Mouse (Mus musculus): ENCODE measurements around the gene Slc44a3. TPM values are rescaled to one million over a fixed set of nuclear protein-coding genes. Genes with fewer than 3 reads are reported as not detected.

Gene Slc44a3
- polyA plus RNA-seq, 1 experiment from 2014 or later: 6.2 TPM

GRCm38 (mm10) chr3:121435296-121435695 lies 96.9 kb downstream of the Slc44a3 start:
- no peaks in the 10 kb centered on the region for H3K27me3 ChIP-seq
- H3K9me3 ChIP-seq (replicated peaks): no peaks in the 10 kb centered on the region
- H3K9ac ChIP-seq: no peak overlapping the region
- WGBS: 58% methylated on average over 5 of the region's 5 CpGs
- ATAC-seq (ENCODE audit: insufficient number of reproducible peaks, low FRiP score, low TSS enrichment, low read depth): no peak
- no peak overlapping the region for H3K4me3 ChIP-seq (replicated peaks)
- H3K4me1 ChIP-seq: peaks cover 85% of the 10 kb centered on the region
- no peaks in the 10 kb centered on the region for H3K36me3 ChIP-seq
- H3K27ac ChIP-seq (replicated peaks): no peak overlapping the region
- H3K4me2 ChIP-seq (replicated peaks): no peak overlapping the region

DNA sequence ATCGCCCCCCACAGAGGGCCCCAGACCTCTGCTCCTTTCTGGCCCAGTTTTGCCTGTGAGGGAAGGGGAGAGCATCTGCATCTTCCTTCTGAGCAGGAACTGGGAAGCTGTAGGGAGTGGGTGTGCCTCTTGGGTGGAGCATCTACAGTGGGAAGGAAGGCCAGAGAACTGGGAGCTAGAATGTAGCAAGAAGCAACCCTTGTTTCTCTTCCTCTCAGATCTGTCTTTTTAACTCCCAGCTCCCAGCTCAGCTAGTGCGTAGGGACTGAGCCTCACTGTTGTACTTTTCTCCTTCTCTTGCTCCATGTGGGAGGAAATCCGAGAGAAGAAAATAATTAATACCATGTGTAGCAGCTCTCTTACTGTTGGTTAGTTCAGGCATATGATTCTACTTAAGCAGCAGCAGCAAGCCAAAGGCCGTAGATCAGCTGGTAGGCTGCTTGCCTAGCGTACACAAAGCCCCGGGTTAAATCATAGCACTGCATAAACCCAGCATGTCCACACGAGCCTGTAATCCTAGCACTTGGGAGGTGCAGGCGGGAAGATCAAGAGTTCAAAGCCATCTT lies 98.2 kb downstream of the Slc44a3 start:
- H3K27ac ChIP-seq (replicated peaks): peak overlapping the region; percentile 96
- ATAC-seq (ENCODE audit: insufficient number of reproducible peaks, low FRiP score, low TSS enrichment, low read depth): peak; percentile 86
- 9% methylated on average over 8 of the region's 8 CpGs for WGBS
- H3K4me3 ChIP-seq (replicated peaks): peak overlapping the region; percentile 14; the same call in 1 of the 2 replicates
- H3K9ac ChIP-seq: 0 out of 2 replicates have a peak overlapping the region, but pooled peaks have one; percentile 4
- no peaks in the 10 kb centered on the region for H3K27me3 ChIP-seq
- H3K9me3 ChIP-seq (replicated peaks): no peaks in the 10 kb centered on the region
- H3K4me2 ChIP-seq (replicated peaks): peak overlapping the region; percentile 42
- no peaks in the 10 kb centered on the region for H3K36me3 ChIP-seq
- peaks cover 85% of the 10 kb centered on the region for H3K4me1 ChIP-seq

GRCm38 (mm10) chr3:121433359-121433758 lies 98.8 kb downstream of the Slc44a3 start:
- Histone ChIP-seq H3K36me3 (no peaks in the 10 kb centered on the region), H3K4me2 (replicated peaks) (peak overlapping the region; percentile 42), H3K9ac (0 out of 2 replicates have a peak overlapping the region, but pooled peaks have one; percentile 4), H3K4me1 (peaks cover 87% of the 10 kb centered on the region), H3K9me3 (replicated peaks) (no peaks in the 10 kb centered on the region), H3K4me3 (replicated peaks) (peak overlapping the region; percentile 14; the same call in 1 of the 2 replicates), H3K27ac (replicated peaks) (peak overlapping the region; percentile 96), H3K27me3 (no peaks in the 10 kb centered on the region)
- ATAC-seq (ENCODE audit: insufficient number of reproducible peaks, low FRiP score, low TSS enrichment, low read depth): no peak
- 52% methylated on average over 6 of the region's 6 CpGs for WGBS

DNA sequence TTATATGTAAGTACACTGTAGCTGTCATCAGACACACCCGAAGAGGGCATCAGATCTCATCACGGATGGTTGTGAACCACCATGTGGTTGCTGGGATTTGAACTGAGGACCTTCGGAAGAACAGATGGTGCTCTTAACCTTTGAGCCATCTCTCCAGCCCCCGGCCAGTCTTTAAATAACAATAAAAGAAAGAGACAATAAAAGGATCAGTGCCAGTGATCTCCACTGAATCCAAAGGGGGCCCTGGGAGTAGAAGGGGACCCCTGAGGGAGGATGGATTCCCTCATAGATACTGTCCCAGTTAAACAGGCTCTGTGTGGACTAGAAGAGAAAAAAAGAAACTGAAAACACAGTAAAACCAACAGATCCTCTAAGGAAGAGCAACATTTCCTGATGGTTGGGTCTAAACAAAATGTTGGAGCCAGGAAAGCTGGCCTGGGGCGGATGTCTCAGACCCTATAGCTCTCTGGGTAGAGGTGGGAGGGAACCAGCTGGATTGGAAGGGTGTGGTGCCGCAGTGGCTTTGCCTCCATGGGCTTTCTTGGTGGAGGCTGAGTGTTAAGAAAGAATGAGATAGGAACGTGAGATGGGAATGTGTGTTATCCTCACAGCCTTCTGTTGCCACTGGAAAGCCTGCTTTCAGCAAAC lies 101.8 kb downstream of the Slc44a3 start:
- Histone ChIP-seq H3K27ac (replicated peaks) (peak overlapping the region; percentile 99), H3K4me1 (peaks cover 73% of the 10 kb centered on the region), H3K4me3 (replicated peaks) (peak overlapping the region; percentile 89; the same call in 1 of the 2 replicates), H3K27me3 (no peaks in the 10 kb centered on the region), H3K9me3 (replicated peaks) (no peaks in the 10 kb centered on the region), H3K4me2 (replicated peaks) (peak overlapping the region; percentile 88), H3K36me3 (no peaks in the 10 kb centered on the region), H3K9ac (no peak overlapping the region)
- WGBS: 48% methylated on average over 7 of the region's 7 CpGs
- no peak for ATAC-seq (ENCODE audit: insufficient number of reproducible peaks, low FRiP score, low TSS enrichment, low read depth)

DNA sequence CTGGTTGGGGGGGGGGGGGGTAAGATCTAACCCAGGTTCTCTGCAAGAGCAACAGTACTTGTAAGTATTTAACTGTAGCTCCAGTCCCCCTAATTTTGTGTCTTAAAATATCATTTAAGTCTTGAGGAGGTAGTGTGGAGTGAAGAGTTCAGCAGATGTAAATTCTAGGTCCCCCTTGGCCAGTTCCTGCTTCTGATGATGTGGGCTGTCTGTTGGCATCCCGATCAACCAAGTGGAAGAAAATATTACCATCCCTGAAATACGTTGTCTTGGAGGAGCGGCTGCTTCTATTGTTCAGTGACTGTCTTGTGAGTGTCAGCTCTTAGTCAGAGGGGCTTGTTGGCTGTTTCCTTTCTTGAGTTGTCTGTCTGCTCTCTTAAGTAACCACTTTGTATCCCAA lies 102.7 kb downstream of the Slc44a3 start:
- peaks cover 67% of the 10 kb centered on the region for H3K4me1 ChIP-seq
- H3K4me3 ChIP-seq (replicated peaks): peak overlapping the region; percentile 89
- H3K27ac ChIP-seq (replicated peaks): peak overlapping the region; percentile 99
- 32% methylated on average over 3 of the region's 3 CpGs for WGBS
- no peak for ATAC-seq (ENCODE audit: insufficient number of reproducible peaks, low FRiP score, low TSS enrichment, low read depth)
- no peaks in the 10 kb centered on the region for H3K36me3 ChIP-seq
- peak overlapping the region; percentile 88 for H3K4me2 ChIP-seq (replicated peaks)
- no peak overlapping the region for H3K9ac ChIP-seq
- H3K9me3 ChIP-seq (replicated peaks): no peaks in the 10 kb centered on the region
- no peaks in the 10 kb centered on the region for H3K27me3 ChIP-seq

- H3K4me3 ChIP-seq (replicated peaks): peak overlapping the region; percentile 89
- WGBS: 30% methylated on average over 11 of the region's 11 CpGs
- peaks cover 60% of the 10 kb centered on the region for H3K4me1 ChIP-seq
- H3K4me2 ChIP-seq (replicated peaks): peak overlapping the region; percentile 88
- H3K27ac ChIP-seq (replicated peaks): peak overlapping the region; percentile 99
- no peaks in the 10 kb centered on the region for H3K36me3 ChIP-seq
- H3K27me3 ChIP-seq: no peaks in the 10 kb centered on the region
- no peak for ATAC-seq (ENCODE audit: insufficient number of reproducible peaks, low FRiP score, low TSS enrichment, low read depth)
- H3K9ac ChIP-seq: 0 out of 2 replicates have a peak overlapping the region, but pooled peaks have one; percentile 98
- no peaks in the 10 kb centered on the region for H3K9me3 ChIP-seq (replicated peaks)
Observed at GRCm38 (mm10) chr3:121428696-121429259, 103.4 kb downstream of the Slc44a3 start.

DNA sequence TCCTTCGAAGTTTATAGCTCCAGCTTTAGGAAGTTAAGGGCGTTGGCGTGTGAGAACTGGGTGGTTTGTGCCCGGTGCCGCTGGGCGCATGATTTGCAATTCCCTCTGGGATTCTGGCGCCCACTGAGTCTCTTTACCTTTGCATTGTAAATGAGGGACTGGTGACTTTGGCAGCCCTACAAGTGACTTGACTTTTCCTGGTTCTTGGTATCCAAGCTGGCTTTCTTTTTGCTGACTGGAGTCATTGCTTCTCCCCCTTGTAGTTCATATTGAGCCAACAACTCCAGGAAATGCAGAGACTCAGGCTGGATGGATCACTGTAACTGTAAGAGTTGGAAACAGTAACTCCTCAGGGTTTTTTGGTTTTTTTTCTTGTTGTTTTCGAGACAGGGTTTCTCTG lies 104.0 kb downstream of the Slc44a3 start:
- 5% methylated on average over 8 of the region's 8 CpGs for WGBS
- H3K4me1 ChIP-seq: peaks cover 55% of the 10 kb centered on the region
- H3K4me2 ChIP-seq (replicated peaks): peak overlapping the region; percentile 88

GRCm38 (mm10) chr3:121427520-121427908 lies 104.7 kb downstream of the Slc44a3 start:
- H3K4me2 ChIP-seq (replicated peaks): peak overlapping the region; percentile 88
- peak overlapping the region; percentile 98 for H3K9ac ChIP-seq
- H3K36me3 ChIP-seq: no peaks in the 10 kb centered on the region
- peak overlapping the region; percentile 89 for H3K4me3 ChIP-seq (replicated peaks)
- peak overlapping the region; percentile 99 for H3K27ac ChIP-seq (replicated peaks)
- H3K4me1 ChIP-seq: peaks cover 48% of the 10 kb centered on the region
- no peaks in the 10 kb centered on the region for H3K27me3 ChIP-seq
- no peaks in the 10 kb centered on the region for H3K9me3 ChIP-seq (replicated peaks)
- ATAC-seq (ENCODE audit: insufficient number of reproducible peaks, low FRiP score, low TSS enrichment, low read depth): peak; percentile 49
- WGBS: under 1% methylated on average over 13 of the region's 13 CpGs

More for the DNA sequence above, 104.0 kb downstream of the Slc44a3 start:
- Histone ChIP-seq H3K9ac (peak overlapping the region; percentile 98), H3K27ac (replicated peaks) (peak overlapping the region; percentile 99), H3K36me3 (no peaks in the 10 kb centered on the region), H3K4me3 (replicated peaks) (peak overlapping the region; percentile 89), H3K27me3 (no peaks in the 10 kb centered on the region), H3K9me3 (replicated peaks) (no peaks in the 10 kb centered on the region)
- ATAC-seq (ENCODE audit: insufficient number of reproducible peaks, low FRiP score, low TSS enrichment, low read depth): no peak

- peak; percentile 73 for ATAC-seq (ENCODE audit: insufficient number of reproducible peaks, low FRiP score, low TSS enrichment, low read depth)
- H3K27ac ChIP-seq (replicated peaks): peak overlapping the region; percentile 99
- H3K27me3 ChIP-seq: no peaks in the 10 kb centered on the region
- under 1% methylated on average over 91 of the region's 93 CpGs for WGBS
- peaks cover 41% of the 10 kb centered on the region for H3K4me1 ChIP-seq
- peak overlapping the region; percentile 88 for H3K4me2 ChIP-seq (replicated peaks)
- H3K4me3 ChIP-seq (replicated peaks): peak overlapping the region; percentile 89
- no peaks in the 10 kb centered on the region for H3K36me3 ChIP-seq
- no peaks in the 10 kb centered on the region for H3K9me3 ChIP-seq (replicated peaks)
- H3K9ac ChIP-seq: peak overlapping the region; percentile 98
Observed at GRCm38 (mm10) chr3:121426621-121427519, 105.3 kb downstream of the Slc44a3 start.

DNA sequence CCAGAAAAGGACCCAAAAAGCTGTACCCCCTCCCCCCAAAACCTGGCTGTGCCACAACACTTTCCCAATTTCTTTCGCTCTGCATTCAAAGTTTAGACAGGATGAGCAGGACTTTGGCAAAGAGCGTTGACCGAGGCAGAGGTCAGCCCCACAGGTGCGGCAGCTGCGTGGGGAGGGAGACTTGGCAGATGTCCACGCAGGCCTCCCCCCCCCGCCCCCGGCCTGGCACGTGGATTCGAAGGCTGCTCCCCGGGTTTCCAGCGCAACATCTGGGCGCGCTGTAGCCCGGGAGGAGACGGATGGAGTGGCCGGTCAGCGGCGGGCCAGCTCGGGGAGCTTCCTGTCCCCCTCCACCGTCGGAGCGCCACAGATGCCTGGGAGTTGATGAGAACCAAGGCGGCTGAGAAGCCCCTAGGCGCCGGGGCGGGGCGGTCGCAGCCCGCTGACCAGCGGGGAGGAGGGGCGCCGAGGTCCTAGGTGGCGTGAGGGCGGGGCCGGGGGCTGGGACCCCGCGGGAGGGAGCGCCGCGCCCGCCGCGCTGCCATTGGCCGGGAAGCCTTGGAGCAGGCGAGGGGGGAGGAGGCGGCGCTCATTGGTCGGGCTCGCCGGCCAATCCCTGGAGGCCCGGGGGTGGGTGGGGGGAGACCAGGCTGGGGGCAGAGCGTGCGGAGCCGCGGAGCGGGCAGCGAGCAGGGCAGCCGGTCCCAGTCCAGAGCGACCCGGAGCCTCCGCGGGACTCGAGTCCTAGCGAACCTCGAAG lies 106.2 kb downstream of the Slc44a3 start, which contains the start of gene Cnn3:
TSS of gene Cnn3 (plus strand) at position 637 of the 760 bp plus-strand sequence.
- peak within 1 kb of the TSS; percentile 98 for H3K9ac ChIP-seq

More for the DNA sequence above, 106.2 kb downstream of the Slc44a3 start, which contains the start of gene Cnn3:
- peak; percentile 91 for ATAC-seq (ENCODE audit: insufficient number of reproducible peaks, low FRiP score, low TSS enrichment, low read depth)
- Histone ChIP-seq H3K4me2 (replicated peaks) (peak within 1 kb of the TSS; percentile 88), H3K27me3 (no peaks in the 10 kb centered on the region), H3K36me3 (no peaks in the 10 kb centered on the region), H3K9me3 (replicated peaks) (no peaks in the 10 kb centered on the region), H3K27ac (replicated peaks) (peak within 1 kb of the TSS; percentile 99), H3K4me1 (peaks cover 40% of the 10 kb centered on the region), H3K4me3 (replicated peaks) (peak within 1 kb of the TSS; percentile 89)
- WGBS: under 1% methylated on average over 66 of the region's 66 CpGs

Data from embryonic facial prominence, embryonic 15.5 days (tissue).